Mouse (Mus musculus): ENCODE data around the gene Abcb5.
"Not testable (repeated sequence)": the region's sequence is repeated elsewhere in the genome, so short reads cannot be mapped to it uniquely, and the experiment has no call there.

The Abcb5 gene

DNA sequence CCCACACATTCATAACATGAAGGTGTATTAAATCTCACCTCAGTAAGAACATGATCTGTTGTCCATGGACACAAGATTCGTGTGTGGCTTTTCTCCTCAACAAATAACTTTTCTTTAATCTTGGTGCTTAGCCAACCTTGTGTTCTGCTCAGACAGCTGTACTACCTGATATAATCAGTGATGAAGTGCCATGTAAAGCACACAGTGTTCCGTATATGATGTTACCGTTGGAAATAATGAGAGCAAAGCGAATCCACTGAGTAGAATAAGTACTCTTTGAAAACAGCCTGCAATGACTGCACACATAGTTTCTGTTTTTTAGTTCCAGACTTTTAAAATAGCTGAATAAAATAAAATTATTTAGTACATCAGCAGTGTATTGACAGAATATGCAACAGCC is at the start of gene Abcb5:
Gene Abcb5 (minus strand): TSS at position 101 of the 400 bp plus-strand sequence.
- no peak for DNase-seq (ENCODE audit: low spot score)

DNA sequence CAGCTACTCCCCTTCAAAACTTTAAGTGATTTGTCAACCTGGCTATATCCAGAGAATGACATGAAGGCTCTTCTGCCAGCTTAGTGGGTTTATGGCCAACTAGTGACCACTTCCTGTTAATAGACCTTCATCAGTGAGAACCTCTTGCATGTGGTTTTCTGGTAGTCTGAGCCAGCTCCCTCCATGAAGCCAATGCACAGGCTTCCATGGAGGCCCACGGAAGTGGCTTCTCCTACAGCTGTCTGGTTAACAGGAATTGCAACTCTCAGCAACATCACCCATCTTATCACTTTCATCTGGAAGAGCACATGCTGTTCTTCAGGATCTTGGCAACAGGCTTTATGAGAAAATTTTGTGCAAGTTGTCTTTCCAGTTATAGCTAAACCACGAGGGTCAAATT is 33.0 kb upstream of the Abcb5 start:
- DNase-seq (ENCODE audit: low spot score) = no peak

- peak; percentile 42 for DNase-seq (ENCODE audit: low spot score)
Observed at GRCm38 (mm10) chr12:118994328-118995166, 28.3 kb upstream of the Abcb5 start.

DNA sequence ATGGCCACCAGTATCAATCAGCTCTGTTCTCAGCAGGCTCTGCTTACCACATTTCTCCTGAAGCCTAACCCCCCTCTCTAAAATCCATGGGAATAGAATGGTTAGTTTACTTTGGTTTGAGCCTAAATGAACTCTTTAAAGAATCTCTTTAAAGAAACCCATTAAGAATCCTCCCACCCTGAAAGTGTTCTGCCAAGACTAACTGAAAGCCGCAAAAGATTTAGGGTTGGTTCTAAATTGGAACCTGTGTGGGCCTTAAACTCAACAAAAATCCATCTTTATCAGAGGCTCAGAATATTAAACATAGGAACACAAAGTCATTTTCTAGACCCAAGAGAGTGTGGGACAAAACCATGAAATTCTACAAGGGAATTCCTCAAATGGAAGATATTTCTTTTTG is 18.6 kb upstream of the Abcb5 start:
- DNase-seq (ENCODE audit: low spot score) = no peak

GRCm38 (mm10) chr12:118930386-118931318 is 35.6 kb downstream of the Abcb5 start:
- peak; percentile 71 for DNase-seq (ENCODE audit: low spot score)

DNA sequence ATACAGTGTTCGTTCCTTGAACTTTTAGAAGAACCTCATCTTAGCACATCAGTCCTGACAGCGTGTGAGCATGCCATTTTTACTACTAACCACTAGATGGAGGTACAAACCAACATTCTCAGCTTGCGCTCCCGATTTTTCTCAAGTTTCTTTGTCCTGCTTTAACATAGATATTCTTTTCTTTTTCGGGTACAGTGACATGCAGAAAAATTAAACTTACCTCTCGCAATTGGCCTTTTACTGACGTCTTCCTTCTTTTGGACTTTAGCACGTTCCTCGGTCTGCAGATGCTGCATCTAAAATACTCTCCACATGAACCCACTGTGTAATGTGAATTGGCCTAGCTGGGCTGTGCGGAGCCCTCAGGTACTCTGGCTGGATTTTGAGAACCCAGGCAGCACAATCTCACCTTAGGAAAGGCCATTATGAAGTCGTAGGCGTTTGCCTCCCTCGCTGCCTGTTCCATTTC is 39.4 kb downstream of the Abcb5 start:
- peak; percentile 45 for DNase-seq (ENCODE audit: low spot score)

DNA sequence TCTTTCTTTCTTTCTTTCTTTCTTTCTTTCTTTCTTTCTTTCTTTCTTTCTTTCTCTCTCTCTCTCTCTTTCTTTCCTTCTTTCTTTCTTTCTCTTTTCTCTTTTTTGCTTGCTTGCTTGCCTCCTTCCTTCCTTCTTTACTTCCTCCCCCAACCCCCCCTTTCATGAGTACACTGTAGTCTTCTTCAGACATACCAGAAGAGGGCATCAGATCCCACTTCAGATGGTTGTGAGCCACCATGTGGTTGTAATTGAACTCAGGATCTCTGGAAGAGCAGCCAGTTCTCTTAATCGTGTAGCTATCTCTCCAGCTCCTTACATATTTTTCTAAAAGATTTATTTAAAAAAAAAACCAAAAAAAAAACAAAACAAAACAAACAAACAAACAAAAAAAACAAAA is 42.3 kb downstream of the Abcb5 start:
- not testable (repeated sequence) for DNase-seq (ENCODE audit: low spot score)

- DNase-seq (ENCODE audit: low spot score) = no peak
Observed at GRCm38 (mm10) chr12:118917771-118918170, 48.5 kb downstream of the Abcb5 start.

DNA sequence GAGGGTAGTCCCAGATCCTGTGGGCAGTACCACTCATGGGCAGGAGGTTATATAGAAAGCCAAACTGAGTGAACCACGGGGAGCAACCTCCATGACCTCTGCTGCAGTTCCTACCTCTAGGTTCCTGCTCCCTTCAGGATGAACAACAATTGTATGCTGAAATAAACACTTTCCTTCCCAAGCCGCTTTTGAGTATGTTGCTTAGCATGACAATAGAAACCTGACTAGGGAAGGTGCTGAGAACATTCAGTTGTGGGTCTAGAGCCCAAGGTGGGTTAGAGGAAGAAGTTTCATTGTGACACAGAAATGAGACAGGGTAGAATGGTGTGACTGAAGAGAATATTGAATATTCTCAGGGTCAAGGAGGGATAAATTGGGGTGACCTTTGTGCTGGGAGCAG is 55.9 kb downstream of the Abcb5 start:
- no peak for DNase-seq (ENCODE audit: low spot score)

- no peak for DNase-seq (ENCODE audit: low spot score)
Observed at GRCm38 (mm10) chr12:118902249-118902648, 64.0 kb downstream of the Abcb5 start.

DNA sequence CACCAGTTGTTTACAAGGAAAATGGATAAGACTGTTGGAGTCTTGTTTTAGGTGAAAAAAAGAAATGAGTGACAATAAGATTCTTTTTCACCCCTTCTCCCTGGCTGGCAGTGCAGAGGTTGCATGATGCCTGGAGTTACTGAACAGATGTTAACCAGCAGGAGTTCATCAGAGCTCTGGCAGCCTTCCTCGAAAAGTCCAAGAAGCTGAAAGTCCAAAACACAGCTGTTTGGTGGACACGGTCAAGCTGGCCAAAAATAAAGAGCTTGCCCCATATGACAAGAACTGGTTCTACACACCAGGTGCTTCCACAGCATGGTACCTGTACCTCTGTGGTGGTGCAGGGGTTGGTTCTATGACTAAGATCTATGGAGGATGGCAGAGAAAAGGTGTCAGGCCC is 78.3 kb downstream of the Abcb5 start:
- DNase-seq (ENCODE audit: low spot score) = peak; percentile 10

- no peak for DNase-seq (ENCODE audit: low spot score)
Observed at GRCm38 (mm10) chr12:118882790-118883189, 83.4 kb downstream of the Abcb5 start.

DNA sequence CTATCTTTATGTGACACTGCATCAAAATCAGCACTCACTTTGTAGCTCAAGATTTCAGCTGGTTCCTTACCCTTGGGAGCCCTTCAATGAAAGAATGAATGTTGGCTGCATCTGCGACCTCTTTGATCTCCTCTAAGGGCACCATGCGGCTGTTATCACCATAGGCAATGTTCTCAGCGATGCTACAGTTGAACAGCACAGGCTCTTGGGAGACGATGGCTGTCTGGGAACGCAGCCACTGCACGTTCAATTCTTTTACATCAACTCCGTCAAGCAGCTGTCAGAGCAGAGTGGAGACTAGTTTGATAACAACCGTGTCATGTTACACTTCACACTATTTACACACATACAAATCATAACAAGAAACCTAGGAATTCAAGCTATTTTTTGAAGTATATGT is 93.5 kb downstream of the Abcb5 start:
- DNase-seq (ENCODE audit: low spot score) = no peak

- DNase-seq (ENCODE audit: low spot score) = no peak
Observed at GRCm38 (mm10) chr12:118856151-118856550, 110.1 kb downstream of the Abcb5 start.

DNA sequence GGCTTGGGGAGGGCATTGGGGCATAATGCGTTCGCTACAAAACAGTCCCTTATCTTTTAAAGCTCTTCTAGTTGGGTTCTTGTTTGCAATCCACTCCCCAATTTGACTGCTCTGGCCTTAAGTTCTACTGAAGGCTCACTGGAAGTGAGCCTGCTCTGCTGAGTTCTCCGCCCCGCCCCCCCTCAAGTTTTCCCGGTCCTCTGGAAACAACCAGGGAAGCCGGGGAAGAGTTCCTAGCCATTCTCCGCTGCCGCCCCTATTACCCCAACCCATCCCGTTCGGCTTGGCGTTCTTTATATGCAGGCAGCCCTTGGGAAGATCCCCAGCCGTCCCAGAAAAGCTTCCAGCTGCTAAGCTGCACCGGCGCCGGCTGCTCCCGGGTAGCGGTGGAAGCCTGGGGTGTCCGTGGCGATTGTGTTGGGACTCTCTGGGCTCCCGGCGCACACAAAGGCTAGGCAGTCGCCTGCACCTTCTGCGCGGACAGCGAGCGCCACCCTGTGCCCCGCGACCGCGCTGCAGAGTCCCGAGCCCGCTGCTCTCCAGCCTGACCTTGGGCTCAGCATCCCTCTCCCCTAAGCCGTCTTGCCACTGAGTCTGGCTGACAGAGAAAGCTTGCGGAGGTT is 111.3 kb downstream of the Abcb5 start:
- DNase-seq (ENCODE audit: low spot score) = peak; percentile 61

GRCm38 (mm10) chr12:118854401-118854800 is 111.8 kb downstream of the Abcb5 start:
- no peak for DNase-seq (ENCODE audit: low spot score)

- no peak for DNase-seq (ENCODE audit: low spot score)
Observed at GRCm38 (mm10) chr12:118853331-118853730, 112.9 kb downstream of the Abcb5 start.

DNA sequence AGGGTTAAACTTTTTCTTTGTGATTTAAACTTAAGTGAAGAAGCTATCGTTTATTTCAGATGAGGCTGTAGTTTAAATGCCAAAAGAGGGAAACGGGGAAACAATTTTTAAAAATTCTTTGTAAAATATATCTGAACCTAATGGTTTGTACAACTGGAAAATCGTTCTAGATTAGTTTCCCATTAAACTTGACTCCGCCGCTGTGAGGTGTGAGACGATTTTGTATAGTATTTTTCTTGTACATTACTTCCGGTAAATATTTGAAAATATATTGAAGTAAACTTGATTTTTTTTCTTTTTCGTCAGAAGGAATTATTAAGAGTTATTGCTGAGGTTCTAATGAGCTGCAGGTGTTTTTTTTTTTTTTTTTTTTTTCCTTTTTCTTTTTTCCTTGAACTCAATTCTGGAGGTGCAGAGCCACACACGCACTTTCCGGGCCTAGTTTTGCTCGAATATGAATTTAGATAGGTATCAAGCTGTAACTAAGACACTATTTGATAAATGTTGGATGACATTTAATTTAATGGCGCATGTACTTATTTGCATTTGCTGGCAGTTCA is 115.3 kb downstream of the Abcb5 start:
- no peak for DNase-seq (ENCODE audit: low spot score)

DNA sequence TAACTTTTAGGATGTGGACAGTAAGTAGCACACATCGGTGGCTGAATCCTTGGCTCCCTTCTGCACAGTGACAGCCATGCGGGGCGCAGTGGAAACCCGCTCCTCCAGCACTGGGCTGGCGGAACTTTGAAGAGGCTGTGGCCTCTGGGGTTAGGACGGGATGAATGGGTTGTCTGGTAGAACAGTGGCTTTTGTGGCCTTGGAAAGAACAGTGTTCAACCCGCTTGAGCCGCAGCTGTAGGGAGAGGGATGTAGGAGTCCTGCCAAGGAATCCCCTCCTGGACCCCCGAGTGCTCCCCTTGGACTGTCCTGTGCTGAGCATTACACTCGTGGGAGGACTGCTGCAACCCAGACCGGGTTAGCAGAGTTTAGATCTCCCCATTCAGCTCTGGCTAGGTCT is 116.2 kb downstream of the Abcb5 start:
- DNase-seq (ENCODE audit: low spot score) = no peak

DNA sequence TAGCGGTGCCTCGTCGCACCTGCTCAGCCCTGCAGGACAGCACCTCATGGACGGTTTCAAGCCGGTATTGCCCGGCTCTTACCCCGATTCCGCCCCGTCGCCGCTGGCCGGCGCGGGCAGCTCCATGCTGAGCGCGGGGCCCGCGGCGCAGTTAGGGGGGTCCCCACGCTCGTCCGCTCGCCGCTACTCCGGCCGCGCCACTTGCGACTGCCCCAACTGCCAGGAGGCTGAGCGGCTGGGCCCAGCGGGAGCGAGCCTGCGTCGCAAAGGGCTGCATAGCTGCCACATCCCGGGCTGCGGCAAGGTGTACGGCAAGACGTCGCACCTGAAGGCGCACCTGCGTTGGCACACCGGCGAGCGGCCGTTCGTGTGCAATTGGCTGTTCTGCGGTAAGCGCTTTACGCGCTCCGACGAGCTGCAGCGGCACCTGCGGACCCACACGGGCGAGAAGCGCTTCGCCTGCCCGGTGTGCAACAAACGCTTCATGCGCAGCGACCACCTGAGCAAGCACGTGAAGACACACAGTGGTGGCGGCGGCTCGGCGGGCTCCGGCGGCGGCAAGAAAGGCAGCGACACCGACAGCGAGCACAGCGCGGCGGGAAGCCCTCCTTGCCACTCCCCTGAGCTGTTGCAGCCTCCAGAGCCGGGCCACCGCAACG is 116.9 kb downstream of the Abcb5 start:
- DNase-seq (ENCODE audit: low spot score) = no peak

DNA sequence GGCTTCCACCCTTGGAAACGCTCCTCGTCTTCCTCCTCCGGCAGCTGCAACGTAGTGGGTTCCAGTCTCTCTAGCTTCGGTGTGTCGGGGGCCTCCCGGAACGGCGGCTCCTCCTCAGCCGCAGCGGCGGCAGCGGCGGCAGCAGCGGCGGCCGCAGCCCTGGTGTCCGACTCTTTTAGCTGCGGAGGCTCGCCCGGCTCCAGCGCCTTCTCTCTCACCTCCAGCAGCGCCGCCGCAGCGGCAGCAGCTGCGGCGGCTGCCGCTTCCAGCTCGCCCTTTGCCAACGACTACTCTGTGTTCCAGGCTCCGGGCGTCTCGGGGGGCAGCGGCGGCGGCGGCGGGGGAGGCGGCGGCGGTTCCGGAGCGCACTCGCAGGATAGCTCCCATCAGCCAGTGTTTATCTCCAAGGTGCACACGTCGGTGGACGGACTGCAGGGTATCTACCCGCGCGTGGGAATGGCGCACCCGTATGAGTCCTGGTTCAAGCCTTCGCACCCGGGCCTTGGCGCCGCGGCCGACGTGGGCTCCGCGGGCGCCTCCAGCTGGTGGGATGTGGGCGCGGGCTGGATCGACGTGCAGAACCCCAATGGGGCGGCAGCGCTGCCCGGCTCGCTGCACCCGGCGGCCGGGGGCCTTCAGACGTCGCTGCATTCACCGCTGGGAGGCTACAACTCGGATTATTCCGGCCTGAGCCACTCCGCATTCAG is 117.6 kb downstream of the Abcb5 start:
- no peak for DNase-seq (ENCODE audit: low spot score)
